Mouse (Mus musculus) gastrocnemius, postnatal 36 days (tissue): ENCODE measurements around the gene Sag. TPM values are rescaled to one million over a fixed set of nuclear protein-coding genes. Genes with fewer than 3 reads are reported as not detected.
"Not testable (repeated sequence)": the region's sequence is repeated elsewhere in the genome, so short reads cannot be mapped to it uniquely, and the experiment has no call there.

Experiments
- DNase-seq, 2 experiments: peaks; one replicate each; pipeline ENCODE4 v3.0.0; 2022
- intact Hi-C: fragments of 180-260 bp; cut with DNase I; formaldehyde crosslinking; loops from one replicate; pipeline ENCODE4 v1.15.1; 2025
- total RNA-seq, 2 experiments: library from RNA; stranded (reverse); gene quantifications; 2 replicates each; pipeline ENCODE4 v1.2.3; 2021

The Sag gene
- total RNA-seq, 2 experiments from 2014 or later = 0.12 TPM; not detected in 1

- intact Hi-C loops = no loop called here
- no peak for DNase-seq
These were observed 8.6 kb downstream of the Sag start for GRCm38 (mm10) chr1:87812061-87812460.

- intact Hi-C loops = no loop called here
- no peak for DNase-seq
These were observed 9.7 kb downstream of the Sag start for GRCm38 (mm10) chr1:87813155-87813554.

- intact Hi-C loops = no loop called here
- no peak for DNase-seq
These were observed 10.2 kb downstream of the Sag start for GRCm38 (mm10) chr1:87813681-87814080.

GRCm38 (mm10) chr1:87824420-87824995, 21.0 kb downstream of the Sag start:
- DNase-seq = no peak
- intact Hi-C loops = no loop called here

- intact Hi-C loops = no loop called here
- no peak for DNase-seq
These were observed 21.8 kb downstream of the Sag start for GRCm38 (mm10) chr1:87825281-87825680.

GRCm38 (mm10) chr1:87825991-87826390, 22.5 kb downstream of the Sag start:
- DNase-seq = no peak
- intact Hi-C loops = no loop called here

- no peak for DNase-seq
- intact Hi-C loops = no loop called here
These were observed 23.0 kb downstream of the Sag start for GRCm38 (mm10) chr1:87826474-87826873.

GRCm38 (mm10) chr1:87827476-87827875, 24.0 kb downstream of the Sag start:
- DNase-seq, intact Hi-C loops: not testable (repeated sequence)

- DNase-seq = no peak
- intact Hi-C loops = no loop called here
These were observed 24.7 kb downstream of the Sag start for GRCm38 (mm10) chr1:87828185-87828584.

- intact Hi-C loops = no loop called here
- DNase-seq = no peak
These were observed 25.6 kb downstream of the Sag start for GRCm38 (mm10) chr1:87828926-87829580.

GRCm38 (mm10) chr1:87829621-87830211, 26.2 kb downstream of the Sag start:
- no peak for DNase-seq
- intact Hi-C loops = no loop called here

- intact Hi-C loops = no loop called here
These were observed 33.0 kb downstream of the Sag start for GRCm38 (mm10) chr1:87836453-87836852.

GRCm38 (mm10) chr1:87837018-87837417, 33.5 kb downstream of the Sag start:
- intact Hi-C loops = no loop called here
- no peak for DNase-seq

More at GRCm38 (mm10) chr1:87836453-87836852, 33.0 kb downstream of the Sag start:
- no peak for DNase-seq

- DNase-seq = no peak
- intact Hi-C loops = no loop called here
These were observed 37.1 kb downstream of the Sag start for GRCm38 (mm10) chr1:87840411-87841208.

- intact Hi-C loops = loop anchor here (5.0 kb wide), 1 partner anchor 50 kb away; no protein-coding TSS in a partner anchor
- peak; percentile 33 to 41 for DNase-seq
These were observed 43.5 kb downstream of the Sag start for GRCm38 (mm10) chr1:87846801-87847474.

GRCm38 (mm10) chr1:87847475-87848168, 44.1 kb downstream of the Sag start:
- no peak for DNase-seq
- intact Hi-C loops = loop anchor here (5.0 kb wide), 1 partner anchor 50 kb away; no protein-coding TSS in a partner anchor

GRCm38 (mm10) chr1:87848237-87848996, 44.9 kb downstream of the Sag start:
- intact Hi-C loops = loop anchor here (5.0 kb wide), 1 partner anchor 51 kb away; no protein-coding TSS in a partner anchor
- no peak for DNase-seq

GRCm38 (mm10) chr1:87849278-87849677, 45.8 kb downstream of the Sag start:
- intact Hi-C loops = loop anchor here (5.0 kb wide), 1 partner anchor 52 kb away; no protein-coding TSS in a partner anchor

GRCm38 (mm10) chr1:87851344-87851743, 47.9 kb downstream of the Sag start:
- intact Hi-C loops = loop anchor here (5.0 kb wide), 1 partner anchor 51 kb away; no protein-coding TSS in a partner anchor
- DNase-seq = no peak

More at GRCm38 (mm10) chr1:87849278-87849677, 45.8 kb downstream of the Sag start:
- no peak for DNase-seq
